Mouse (Mus musculus): ENCODE measurements at regions not wholly inside any gene's neighbourhood (a gene's known extent, or its start where the extent isn't known, plus 50 kb on each side); places are given as distances from the start of the nearest gene placed in this dataset.
"Not testable (repeated sequence)": the region's sequence is repeated elsewhere in the genome, so short reads cannot be mapped to it uniquely, and the experiment has no call there.

- DNase-seq (ENCODE audit: low spot score), result peak; percentile 41
Observed at GRCm38 (mm10) chr16:50009542-50009941, 209.2 kb downstream of the Cd47 start.

DNA sequence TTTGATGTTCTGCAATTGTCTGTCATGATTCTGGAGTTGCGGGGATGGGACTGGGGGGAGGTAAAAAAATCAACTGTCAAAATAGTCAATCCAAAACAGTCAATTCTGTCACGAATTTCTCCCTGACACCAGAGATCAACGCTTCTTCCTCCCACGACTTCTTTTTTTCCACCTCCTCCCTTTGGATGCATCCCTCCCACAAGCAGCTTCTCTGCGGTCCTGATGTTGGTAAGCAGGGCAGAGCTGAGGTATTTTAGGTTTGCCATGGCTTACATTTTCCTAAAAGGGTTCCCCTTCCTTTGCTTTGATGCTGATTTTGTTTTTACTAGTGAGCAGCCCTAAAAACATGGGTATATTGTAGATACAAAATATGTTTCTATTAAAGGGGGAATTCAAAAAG is 209.7 kb downstream of the Cd47 start:
- no peak for DNase-seq (ENCODE audit: low spot score)

GRCm38 (mm10) chr16:50010532-50010971 is 210.2 kb downstream of the Cd47 start:
- peak; percentile 63 for DNase-seq (ENCODE audit: low spot score)

DNA sequence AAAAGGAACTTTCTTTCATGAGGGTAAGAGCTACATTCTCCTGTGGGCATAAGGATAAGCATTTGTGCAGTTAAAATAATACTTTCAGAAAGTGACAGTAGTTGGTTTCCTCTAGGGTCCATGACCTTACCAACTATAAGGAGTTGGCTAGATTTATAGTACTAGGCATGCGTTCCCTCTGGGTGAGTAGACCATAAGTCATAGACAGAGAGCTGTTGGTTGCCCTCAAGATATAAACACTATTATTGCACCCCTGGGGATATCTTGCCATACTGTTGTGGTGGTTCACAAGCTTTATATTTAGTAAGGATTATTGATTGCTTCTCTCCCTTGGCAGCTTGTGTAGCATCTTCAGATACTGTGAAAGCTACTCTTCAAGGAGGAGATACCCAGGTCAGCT is 223.6 kb downstream of the Cd47 start:
- DNase-seq (ENCODE audit: low spot score), result no peak

DNA sequence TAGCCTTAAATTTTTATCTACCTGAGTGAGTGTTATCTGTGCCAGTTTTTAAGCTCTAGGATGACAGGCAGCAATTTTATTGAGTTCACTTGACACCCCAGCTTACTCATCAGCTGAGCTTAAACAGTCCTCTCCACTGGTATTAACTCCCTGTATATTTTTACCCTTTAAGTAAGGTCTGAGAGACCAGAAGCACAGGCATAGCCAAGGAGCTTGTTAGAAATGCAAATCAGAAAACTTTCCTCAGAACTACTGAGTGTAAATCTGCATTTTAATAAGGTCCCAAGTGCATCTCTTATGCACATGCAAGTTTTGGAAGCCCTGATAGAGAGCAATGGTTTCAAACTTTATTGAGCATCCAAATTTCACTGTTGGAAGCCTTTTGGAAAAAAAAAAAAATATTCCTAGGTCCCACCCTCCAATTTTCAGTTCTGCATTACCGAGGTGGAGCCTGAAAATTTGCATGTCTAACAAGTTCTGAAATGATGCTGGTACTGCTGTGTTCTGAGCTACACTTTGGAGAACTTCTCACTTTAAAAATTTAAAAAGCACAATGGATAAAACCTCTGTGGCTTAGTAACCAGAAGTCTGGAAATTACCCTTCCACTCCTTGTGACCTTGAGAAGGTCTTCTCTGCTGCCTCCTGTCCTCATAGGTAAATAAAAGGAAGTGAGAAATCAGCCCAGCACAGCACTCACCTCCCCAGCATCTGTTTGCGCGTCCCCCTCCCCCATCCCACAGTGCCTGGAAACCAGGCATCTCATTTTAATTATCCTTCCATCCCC is 226.0 kb downstream of the Cd47 start:
- DNase-seq (ENCODE audit: low spot score), result no peak

- no peak for DNase-seq (ENCODE audit: low spot score)
Observed at GRCm38 (mm10) chr16:50027189-50027588, 226.9 kb downstream of the Cd47 start.

GRCm38 (mm10) chr16:50029711-50030110 is 229.4 kb downstream of the Cd47 start:
- DNase-seq (ENCODE audit: low spot score), result no peak

- not testable (repeated sequence) for DNase-seq (ENCODE audit: low spot score)
Observed at GRCm38 (mm10) chr16:50030355-50030754, 230.0 kb downstream of the Cd47 start.

- no peak for DNase-seq (ENCODE audit: low spot score)
Observed at GRCm38 (mm10) chr16:50030905-50031369, 230.6 kb downstream of the Cd47 start.

- no peak for DNase-seq (ENCODE audit: low spot score)
Observed at GRCm38 (mm10) chr16:50032798-50033197, 232.5 kb downstream of the Cd47 start.

DNA sequence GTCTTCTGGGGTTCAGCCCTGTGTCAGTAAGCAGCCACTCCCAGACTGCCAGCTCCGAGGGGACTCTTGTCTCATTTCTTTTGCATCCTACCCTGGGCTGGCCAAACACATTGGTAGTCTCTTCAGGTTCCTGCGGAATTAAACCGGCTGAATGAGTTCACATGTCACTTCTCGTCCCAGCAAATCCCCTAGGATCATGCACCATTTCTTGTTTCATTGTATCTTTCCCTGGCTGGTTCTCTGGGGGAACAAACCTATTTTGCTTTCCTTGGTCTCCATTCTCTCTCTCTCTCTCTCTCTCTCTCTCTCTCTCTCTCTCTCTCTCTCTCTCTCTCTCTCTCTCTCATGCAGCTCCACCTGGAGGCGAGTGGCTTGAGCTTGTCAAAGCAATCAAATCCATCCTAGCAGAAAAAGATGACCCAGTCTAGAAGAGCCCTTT is 236.0 kb downstream of the Cd47 start:
- DNase-seq (ENCODE audit: low spot score), result no peak

- no peak for DNase-seq (ENCODE audit: low spot score)
Observed at GRCm38 (mm10) chr16:50044103-50044502, 243.8 kb downstream of the Cd47 start.

DNA sequence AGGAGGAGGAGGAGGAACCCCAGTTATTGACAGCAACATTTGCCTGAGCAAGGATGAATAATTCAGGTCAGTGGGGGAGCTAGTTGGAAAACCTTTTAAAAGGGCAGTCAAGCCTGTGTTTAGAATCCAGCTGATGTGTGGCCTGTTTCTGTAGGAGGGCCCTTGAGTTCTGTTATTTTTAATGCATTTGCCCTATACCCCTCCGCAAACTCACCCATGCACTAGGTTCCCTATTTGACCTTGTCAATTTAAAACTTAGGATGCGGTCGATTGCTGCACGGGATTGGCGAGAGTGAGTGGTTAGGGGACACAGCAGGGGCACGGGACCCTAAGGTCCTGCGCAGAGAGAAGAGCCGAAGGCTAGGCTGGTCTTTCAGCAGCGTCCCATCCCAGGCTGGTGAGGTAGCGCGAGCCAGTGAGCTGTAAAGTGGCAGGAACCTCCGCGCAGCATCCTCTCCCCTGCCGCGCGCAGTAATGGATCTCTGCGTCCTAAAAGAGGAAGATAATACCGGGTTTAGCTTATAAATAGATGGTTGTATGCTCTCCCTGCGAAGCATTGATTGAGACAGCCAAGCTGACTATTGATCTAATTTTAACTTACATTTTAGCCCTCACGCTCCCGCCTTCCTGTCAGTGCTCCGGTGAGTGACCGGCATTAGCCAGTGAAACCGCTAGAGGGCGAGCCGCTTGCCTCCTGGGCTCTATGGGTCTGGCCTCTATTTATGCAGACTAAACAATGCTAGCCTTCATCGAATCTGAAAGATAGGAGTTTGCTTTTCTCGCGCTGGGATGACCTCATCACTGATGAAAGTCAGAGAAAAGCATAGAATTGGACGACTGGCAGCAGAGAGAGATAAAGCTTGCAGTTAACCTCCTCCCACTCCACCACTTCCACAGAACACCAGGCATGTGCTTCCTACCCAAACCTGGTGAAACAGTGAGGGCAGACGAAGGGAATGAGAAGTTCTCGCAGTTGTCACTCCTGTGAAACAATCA is 245.5 kb downstream of the Cd47 start:
- DNase-seq (ENCODE audit: low spot score), result peak; percentile 63

GRCm38 (mm10) chr16:50063540-50063939 is 263.2 kb downstream of the Cd47 start:
- DNase-seq (ENCODE audit: low spot score), result no peak

- DNase-seq (ENCODE audit: low spot score), result no peak
Observed at GRCm38 (mm10) chr16:50065336-50066082, 265.2 kb downstream of the Cd47 start.

DNA sequence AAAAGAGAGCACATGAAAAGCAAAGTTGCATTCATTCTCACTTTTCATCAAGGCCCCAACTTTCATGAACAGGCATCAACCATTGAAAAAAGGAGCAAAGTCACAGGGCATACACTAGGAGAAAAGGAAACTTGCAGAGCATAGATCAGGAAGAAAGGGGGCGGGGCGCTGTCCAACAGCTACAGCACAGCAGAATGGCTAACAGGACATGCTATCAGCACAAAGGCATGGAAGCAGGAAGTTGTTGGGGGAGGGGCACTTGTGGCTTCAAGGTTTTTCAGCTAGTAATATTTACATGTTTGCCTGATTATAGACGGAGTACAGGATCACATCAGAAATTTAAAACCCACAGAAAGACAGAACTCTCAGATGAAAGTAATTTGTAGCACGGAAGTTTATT is 268.7 kb downstream of the Cd47 start:
- DNase-seq (ENCODE audit: low spot score), result no peak

DNA sequence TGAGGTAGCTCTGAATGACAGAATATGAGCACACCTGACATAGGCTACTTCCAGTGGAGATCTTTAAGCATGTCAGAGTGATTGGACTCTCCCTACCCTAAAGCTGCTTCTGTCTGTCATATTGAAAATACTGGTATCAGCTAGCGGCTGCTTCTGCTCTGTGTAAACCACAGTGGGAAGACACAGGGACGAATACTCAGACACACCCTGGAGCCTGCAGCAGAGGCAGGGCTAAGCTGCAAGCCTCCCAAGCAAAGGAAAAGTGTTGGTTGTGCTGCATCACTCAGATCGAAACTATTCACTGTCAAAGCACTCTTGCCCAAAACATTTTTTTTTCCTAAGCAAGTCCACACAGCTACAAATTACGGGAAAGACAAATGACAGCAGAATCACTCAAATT is 270.4 kb downstream of the Cd47 start:
- DNase-seq (ENCODE audit: low spot score), result no peak

- DNase-seq (ENCODE audit: low spot score), result no peak
Observed at GRCm38 (mm10) chr16:50072853-50073360, 272.6 kb downstream of the Cd47 start.

DNA sequence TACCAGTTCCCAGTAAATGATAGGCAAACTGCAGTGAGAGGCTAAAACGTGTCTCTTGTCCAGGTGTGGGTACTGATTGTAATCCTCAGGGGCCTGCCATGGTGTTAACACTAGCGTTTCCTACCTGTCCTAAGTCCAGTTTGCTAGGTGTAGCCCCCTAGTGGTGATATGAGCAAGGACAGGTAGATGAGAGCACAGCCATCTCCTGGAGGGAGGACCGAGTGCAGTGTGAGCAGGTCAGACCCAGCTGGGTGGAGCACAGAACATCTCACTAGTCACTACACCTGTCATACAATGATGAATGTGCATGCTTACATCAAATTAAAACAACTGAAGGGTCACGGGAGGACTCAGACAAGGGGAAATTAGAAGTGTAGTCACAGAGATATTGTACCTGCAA is 273.6 kb downstream of the Cd47 start:
- no peak for DNase-seq (ENCODE audit: low spot score)

GRCm38 (mm10) chr16:50075641-50076040 is 275.3 kb downstream of the Cd47 start:
- DNase-seq (ENCODE audit: low spot score), result no peak

DNA sequence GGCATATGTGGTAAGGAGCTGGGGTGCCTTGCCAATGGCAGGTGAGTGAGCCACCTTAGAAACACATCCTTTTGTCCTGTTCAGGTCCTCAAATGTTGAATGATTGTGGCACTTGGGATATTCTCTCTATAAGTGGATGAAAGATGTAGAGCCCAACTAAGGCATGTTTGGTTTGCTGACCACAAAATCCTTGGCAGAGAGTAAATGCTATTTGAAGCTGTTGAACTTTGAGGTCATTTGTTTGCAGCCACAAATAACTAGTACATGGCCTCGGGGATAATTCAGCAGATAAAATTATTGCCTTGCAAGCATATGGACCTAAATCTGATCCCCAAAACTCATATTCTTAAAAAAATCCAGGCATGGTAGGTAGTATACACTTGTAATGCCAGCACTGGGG is 281.2 kb downstream of the Cd47 start:
- DNase-seq (ENCODE audit: low spot score), result no peak
